Mouse (Mus musculus): ENCODE measurements around the gene Pef1.
A peak's percentile ranks its signal among the peaks of the same experiment; 100 is the strongest.

Gene Pef1

DNA sequence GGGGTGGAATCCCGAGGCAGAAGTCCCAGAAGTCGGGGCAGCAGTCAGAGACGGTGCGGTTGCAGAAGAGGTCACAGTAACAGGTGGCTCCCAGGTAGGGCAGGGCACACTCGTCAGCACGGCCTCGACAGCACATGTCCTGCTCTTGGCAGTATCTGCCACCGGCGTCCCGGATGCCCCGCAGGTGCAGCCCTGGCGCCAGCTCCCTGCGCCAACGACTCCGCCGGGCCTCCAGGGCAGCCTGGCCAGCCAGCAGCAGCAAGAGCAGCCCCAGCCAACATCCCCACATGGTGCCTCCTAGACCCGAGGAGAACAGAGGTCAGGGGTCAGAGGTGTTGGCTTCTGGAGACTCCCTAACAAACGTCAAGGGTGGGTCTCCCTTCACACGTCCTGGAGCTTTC lies 71.6 kb downstream of the Pef1 start:
- peak in 1 of 2 experiments; percentile 61 for DNase-seq (ENCODE audit: inconsistent age in 2 of 2, low spot score in 1 of 2)

DNA sequence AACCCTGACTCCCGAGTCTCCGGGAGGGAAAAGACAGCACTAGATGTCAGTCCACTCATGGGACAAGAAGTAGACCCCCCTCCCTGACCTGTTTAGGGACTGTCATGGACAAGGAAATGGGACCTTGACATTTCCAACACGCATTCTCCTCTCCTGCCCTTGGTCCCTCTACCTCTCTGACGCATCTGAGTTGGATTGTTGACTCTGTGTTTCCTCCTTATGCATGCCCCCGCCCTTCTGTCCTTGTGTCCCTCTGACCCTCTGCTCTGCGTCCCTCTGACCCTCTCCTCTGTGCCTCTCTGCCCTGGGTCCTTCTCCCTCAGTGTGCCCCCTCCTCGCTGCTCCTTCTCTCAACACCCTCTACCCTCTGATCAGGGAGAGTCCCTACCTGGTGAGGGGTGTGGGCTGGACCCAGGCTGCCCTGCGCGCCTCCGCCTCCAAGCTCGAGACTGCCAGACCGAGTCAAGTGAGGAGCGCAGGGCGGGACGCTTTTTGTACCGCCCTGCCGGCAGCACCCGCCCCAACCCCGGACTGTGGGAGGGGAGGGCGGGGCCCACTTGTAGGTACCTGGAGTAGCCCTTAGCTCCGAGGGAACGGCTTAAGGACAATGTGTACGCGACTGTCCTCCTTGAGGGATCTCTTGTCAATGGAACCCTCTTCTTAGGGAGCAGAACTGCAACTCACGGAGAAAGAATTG lies 72.1 kb downstream of the Pef1 start:
- peak; percentile 85 to 94 for DNase-seq (ENCODE audit: inconsistent age in 2 of 2, low spot score in 1 of 2)

DNA sequence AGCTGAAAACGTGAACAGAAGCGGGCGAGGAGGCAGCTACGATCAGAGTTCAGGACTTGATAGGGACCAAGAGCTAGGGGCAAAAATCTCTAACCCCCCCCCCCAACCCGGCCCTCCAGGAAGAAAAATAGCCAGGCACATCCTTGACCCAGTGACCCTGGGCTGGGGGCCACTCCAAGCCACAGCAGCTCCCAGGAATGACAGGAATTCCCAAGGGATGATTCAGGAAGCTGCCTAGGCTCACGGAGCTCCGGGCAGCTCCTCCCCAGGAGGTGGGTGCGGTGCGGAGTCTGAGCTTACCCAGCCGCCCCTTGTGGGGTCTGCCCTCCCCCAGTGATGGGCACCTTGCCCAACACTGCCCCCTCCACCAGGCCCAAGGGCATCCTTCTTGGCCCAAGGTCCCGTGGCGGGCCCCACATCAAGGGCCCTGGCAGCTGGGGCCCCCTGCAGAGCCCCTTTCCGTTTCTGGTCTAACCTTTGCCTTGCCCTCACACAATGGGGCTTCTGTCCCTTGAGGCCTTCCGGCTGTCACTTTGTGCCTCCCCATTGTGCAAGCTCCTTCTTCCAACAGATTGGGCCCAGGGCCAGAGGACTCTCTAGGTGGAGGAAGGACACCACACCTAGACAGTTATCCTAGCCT lies 72.8 kb downstream of the Pef1 start, which contains the start of gene Tinagl1:
Gene Tinagl1 (minus strand): TSS at position 51 of the 640 bp plus-strand sequence.
- peak; percentile 74 to 85 for DNase-seq (ENCODE audit: inconsistent age in 2 of 2, low spot score in 1 of 2)

DNA sequence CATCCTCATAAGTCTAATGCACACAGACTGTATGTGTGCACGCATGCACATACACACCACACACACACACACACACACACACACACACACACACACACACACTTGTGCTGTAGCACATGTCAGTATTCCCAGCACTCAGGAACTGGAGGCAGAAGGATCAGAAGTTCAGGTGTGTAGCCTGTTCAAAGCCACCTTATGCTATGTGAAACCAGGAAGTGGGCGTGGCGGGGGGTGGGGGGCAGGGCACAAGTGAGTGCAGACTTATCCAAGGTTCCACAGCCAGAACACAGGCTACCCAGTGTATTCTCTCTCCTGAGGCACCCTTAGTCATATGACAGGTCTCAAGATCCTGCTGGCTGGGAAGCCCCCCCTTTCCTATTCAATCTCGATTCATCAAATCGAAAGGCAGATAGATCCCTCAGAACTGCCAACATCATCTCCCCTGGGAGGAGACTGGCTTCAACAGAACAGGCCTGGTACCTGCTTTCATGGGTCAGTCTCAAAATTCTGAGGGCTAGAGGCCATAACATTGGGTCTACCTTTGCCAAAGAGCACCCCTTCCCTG lies 73.9 kb downstream of the Pef1 start:
- peak in 1 of 2 experiments; percentile 56 for DNase-seq (ENCODE audit: inconsistent age in 2 of 2, low spot score in 1 of 2)

DNA sequence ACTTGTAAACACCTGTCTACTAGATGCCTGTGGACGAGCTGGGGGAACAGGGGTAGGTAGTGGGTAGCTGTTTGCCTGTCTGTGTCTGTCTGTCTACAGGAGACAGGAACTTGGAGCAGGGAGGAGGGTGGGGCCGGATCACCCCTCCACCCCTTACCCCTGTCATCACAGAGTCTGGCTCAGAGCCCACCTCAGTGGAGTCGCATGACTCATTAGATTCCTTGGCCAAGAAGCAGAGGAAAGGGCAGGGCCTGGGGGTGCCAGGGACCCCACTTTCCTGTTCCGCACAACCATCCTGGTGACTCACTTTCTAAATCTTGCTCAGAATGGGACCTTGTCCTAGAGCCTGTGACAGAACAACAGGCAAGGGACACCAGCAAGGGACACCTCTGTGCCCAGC lies 74.7 kb downstream of the Pef1 start:
- DNase-seq (ENCODE audit: inconsistent age in 2 of 2, low spot score in 1 of 2): peak; percentile 84 to 91

DNA sequence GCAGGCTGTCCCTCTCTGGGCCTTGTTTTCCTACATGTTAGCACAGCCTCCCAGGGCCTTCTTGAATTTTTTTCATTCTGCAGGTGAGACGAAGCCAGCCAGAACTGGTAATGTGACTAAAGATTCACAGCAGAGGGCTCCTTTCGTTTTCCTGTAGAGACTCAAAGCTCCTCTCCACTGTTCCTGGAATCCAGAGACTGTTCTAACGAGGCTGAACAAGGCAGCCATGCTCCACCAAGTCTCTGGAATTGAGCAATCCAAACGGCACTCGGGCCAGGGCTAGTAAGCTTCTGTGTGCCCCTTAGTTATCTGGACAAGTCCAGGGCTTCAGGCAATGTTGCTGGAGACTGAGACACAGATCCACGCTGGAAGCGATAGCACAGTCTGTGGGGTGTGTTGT lies 75.2 kb downstream of the Pef1 start:
- DNase-seq (ENCODE audit: inconsistent age in 2 of 2, low spot score in 1 of 2): peak in 1 of 2 experiments; percentile 75

All from adrenal gland, adult (tissue).